Mouse (Mus musculus): ENCODE results near the gene Taf1a.
A peak's percentile ranks its signal among the peaks of the same experiment; 100 is the strongest.

Gene Taf1a

GRCm38 (mm10) chr1:183414081-183414727 is 25.4 kb downstream of the Taf1a start:
- no peak for DNase-seq (ENCODE audit: low read depth)

GRCm38 (mm10) chr1:183417873-183418272 is 29.1 kb downstream of the Taf1a start, which contains the start of gene Hhipl2:
Gene Hhipl2 (plus strand): TSS chr1:183418215.
- DNase-seq (ENCODE audit: low read depth) = no peak

GRCm38 (mm10) chr1:183419741-183420140 is 31.0 kb downstream of the Taf1a start:
- DNase-seq (ENCODE audit: low read depth) = no peak

GRCm38 (mm10) chr1:183420296-183420695 is 31.5 kb downstream of the Taf1a start:
- DNase-seq (ENCODE audit: low read depth) = no peak

GRCm38 (mm10) chr1:183424100-183424499 is 35.3 kb downstream of the Taf1a start:
- DNase-seq (ENCODE audit: low read depth) = peak; percentile 40

- no peak for DNase-seq (ENCODE audit: low read depth)
Measured at GRCm38 (mm10) chr1:183434918-183435317, 46.1 kb downstream of the Taf1a start.

GRCm38 (mm10) chr1:183439036-183439435 is 50.3 kb downstream of the Taf1a start:
- DNase-seq (ENCODE audit: low read depth) = peak; percentile 53

- DNase-seq (ENCODE audit: low read depth) = peak; percentile 81
Measured at GRCm38 (mm10) chr1:183442015-183442774, 53.4 kb downstream of the Taf1a start.

GRCm38 (mm10) chr1:183453066-183453465 is 64.3 kb downstream of the Taf1a start:
- no peak for DNase-seq (ENCODE audit: low read depth)
